Mouse (Mus musculus): ENCODE data around the gene Brd1. TPM values are rescaled to one million over a fixed set of nuclear protein-coding genes. Genes with fewer than 3 reads are reported as not detected.
"Not testable (repeated sequence)": the region's sequence is repeated elsewhere in the genome, so short reads cannot be mapped to it uniquely, and the experiment has no call there.

The Brd1 gene
- total RNA-seq (2015) (29.6 and 30.1 TPM in 2 replicates), total RNA-seq (2017) (43.0 and 56.4 TPM in 2 replicates)

- ATAC-seq (ENCODE audit: poor library complexity, severe bottlenecking) = peak; percentile 72
Measured at GRCm38 (mm10) chr15:88733834-88734571, at the start of gene Brd1. Brd1 (minus strand) TSS chr15:88734233.

- ATAC-seq (ENCODE audit: poor library complexity, severe bottlenecking) = not testable (repeated sequence)
Measured at GRCm38 (mm10) chr15:88774630-88775029, 40.6 kb upstream of the Brd1 start.

GRCm38 (mm10) chr15:88768537-88768936 is 34.5 kb upstream of the Brd1 start:
- ATAC-seq (ENCODE audit: poor library complexity, severe bottlenecking) = no peak

- ATAC-seq (ENCODE audit: poor library complexity, severe bottlenecking) = peak; percentile 52; the same call in 1 of the 2 replicates
Measured at GRCm38 (mm10) chr15:88766139-88766538, 32.1 kb upstream of the Brd1 start.

GRCm38 (mm10) chr15:88761551-88761950 is 27.5 kb upstream of the Brd1 start:
- ATAC-seq (ENCODE audit: poor library complexity, severe bottlenecking) = no peak

GRCm38 (mm10) chr15:88758061-88758460 is 24.0 kb upstream of the Brd1 start:
- no peak for ATAC-seq (ENCODE audit: poor library complexity, severe bottlenecking)

GRCm38 (mm10) chr15:88755761-88756160 is 21.7 kb upstream of the Brd1 start:
- ATAC-seq (ENCODE audit: poor library complexity, severe bottlenecking) = no peak

- ATAC-seq (ENCODE audit: poor library complexity, severe bottlenecking) = no peak
Measured at GRCm38 (mm10) chr15:88754896-88755295, 20.9 kb upstream of the Brd1 start.

GRCm38 (mm10) chr15:88752403-88752733 is 18.3 kb upstream of the Brd1 start:
- no peak for ATAC-seq (ENCODE audit: poor library complexity, severe bottlenecking)

- peak; percentile 17; the same call in 1 of the 2 replicates for ATAC-seq (ENCODE audit: poor library complexity, severe bottlenecking)
Measured at GRCm38 (mm10) chr15:88751564-88752402, 17.8 kb upstream of the Brd1 start, which contains the start of gene Zbed4. Zbed4 (plus strand) TSS chr15:88751660.

GRCm38 (mm10) chr15:88750677-88751563 is 16.9 kb upstream of the Brd1 start:
- ATAC-seq (ENCODE audit: poor library complexity, severe bottlenecking) = peak; percentile 87

GRCm38 (mm10) chr15:88750032-88750431 is 16.0 kb upstream of the Brd1 start:
- ATAC-seq (ENCODE audit: poor library complexity, severe bottlenecking) = peak; percentile 29; the same call in 1 of the 2 replicates

- not testable (repeated sequence) for ATAC-seq (ENCODE audit: poor library complexity, severe bottlenecking)
Measured at GRCm38 (mm10) chr15:88749617-88750016, 15.6 kb upstream of the Brd1 start.

GRCm38 (mm10) chr15:88745926-88746325 is 11.9 kb upstream of the Brd1 start:
- ATAC-seq (ENCODE audit: poor library complexity, severe bottlenecking) = no peak

- peak; percentile 39 for ATAC-seq (ENCODE audit: poor library complexity, severe bottlenecking)
Measured at GRCm38 (mm10) chr15:88745347-88745746, 11.3 kb upstream of the Brd1 start.

- ATAC-seq (ENCODE audit: poor library complexity, severe bottlenecking) = peak; percentile 78
Measured at GRCm38 (mm10) chr15:88743371-88743770, 9.3 kb upstream of the Brd1 start.

GRCm38 (mm10) chr15:88741366-88741765 is 7.3 kb upstream of the Brd1 start:
- ATAC-seq (ENCODE audit: poor library complexity, severe bottlenecking) = no peak

- no peak for ATAC-seq (ENCODE audit: poor library complexity, severe bottlenecking)
Measured at GRCm38 (mm10) chr15:88738466-88738865, 4.4 kb upstream of the Brd1 start.

GRCm38 (mm10) chr15:88736166-88736565 is 2.1 kb upstream of the Brd1 start:
- ATAC-seq (ENCODE audit: poor library complexity, severe bottlenecking) = no peak

GRCm38 (mm10) chr15:88733041-88733751 is 837 bp downstream of the Brd1 start:
- peak; percentile 40 for ATAC-seq (ENCODE audit: poor library complexity, severe bottlenecking)

Data from megakaryocyte, adult 5-6 weeks (primary cell).